Mouse (Mus musculus) intestine, embryonic 15.5 days (tissue): Measurements from ENCODE around the gene Fam172a. TPM values are rescaled to one million over a fixed set of nuclear protein-coding genes. Genes with fewer than 3 reads are reported as not detected.

Source experiments
- ATAC-seq: fragments of 200-750 bp; cut with Nextera tagmentation; 2 replicates; pipeline ENCODE4 v1.8.0; 2017; ENCODE audit warnings: moderate TSS enrichment, moderate library complexity
- H3K27ac ChIP-seq: fragments of 300-500 bp; sonication (generic); 2 replicates; pipeline ENCODE4 v1.5.1; 2015; ENCODE audit warnings: mild to moderate bottlenecking, inconsistent platforms
- H3K27me3 ChIP-seq: fragments of 300-500 bp; sonication (generic); replicated peaks from 2 replicates; pipeline ENCODE4 v1.6.1; 2015; ENCODE audit warnings: inconsistent platforms
- H3K36me3 ChIP-seq: fragments of 300-500 bp; sonication (generic); 2 replicates; pipeline ENCODE4 v1.6.1; 2015; ENCODE audit warnings: inconsistent platforms
- H3K4me1 ChIP-seq: fragments of 300-500 bp; sonication (generic); replicated peaks from 2 replicates; pipeline ENCODE4 v1.6.1; 2015; ENCODE audit warnings: inconsistent platforms
- H3K4me2 ChIP-seq: fragments of 300-500 bp; sonication (generic); replicated peaks from 2 replicates; pipeline ENCODE4 v1.6.1; 2015; ENCODE audit warnings: mild to moderate bottlenecking, inconsistent platforms
- H3K4me3 ChIP-seq: fragments of 300-500 bp; sonication (generic); replicated peaks from 2 replicates; pipeline ENCODE4 v1.5.1; 2015; ENCODE audit warnings: inconsistent platforms
- H3K9ac ChIP-seq: fragments of 300-500 bp; sonication (generic); 2 replicates; pipeline ENCODE4 v1.6.1; 2015; ENCODE audit warnings: inconsistent platforms
- H3K9me3 ChIP-seq: fragments of 300-500 bp; sonication (generic); 2 replicates; pipeline ENCODE4 v1.6.1; 2016; ENCODE audit warnings: inconsistent platforms
- WGBS: fragments of 180-500 bp; shearing (Covaris S2); methylation state at CpG from one replicate; pipeline ENCODE4 v1.1.7; 2015; 5-methylcytosine and 5-hydroxymethylcytosine counted together
- polyA plus RNA-seq: library from polyadenylated mRNA; unstranded; fragments of >200 nt; fragmentation: Nextera tagmentation; extraction: Ambion mirVana; gene quantifications from 2 replicates; pipeline ENCODE4 v1.2.1, GENCODE M21; 2015

Gene Fam172a
- polyA plus RNA-seq, 1 experiment from 2014 or later = 30.9 TPM

GRCm38 (mm10) chr13:77878120-77878519 lies 176.3 kb downstream of the Fam172a start:
- Histone ChIP-seq H3K27me3 (no peaks in the 10 kb centered on the region), H3K27ac (no peak overlapping the region), H3K36me3 (no peaks in the 10 kb centered on the region), H3K9ac (no peak overlapping the region), H3K4me1 (no peaks in the 10 kb centered on the region), H3K4me3 (no peak overlapping the region), H3K4me2 (no peak overlapping the region), H3K9me3 (no peaks in the 10 kb centered on the region)
- WGBS = 76% methylated on average over 4 of the region's 4 CpGs
- ATAC-seq = no peak

- no peak overlapping the region for H3K4me3 ChIP-seq
- H3K27ac ChIP-seq = no peak overlapping the region
- H3K36me3 ChIP-seq = no peaks in the 10 kb centered on the region
- H3K27me3 ChIP-seq = no peaks in the 10 kb centered on the region
- no peaks in the 10 kb centered on the region for H3K4me1 ChIP-seq
- H3K9me3 ChIP-seq = no peaks in the 10 kb centered on the region
- peak; percentile 62; the same call in 1 of the 2 replicates for ATAC-seq
- WGBS = 69% methylated on average over 3 of the region's 3 CpGs
- H3K9ac ChIP-seq = no peak overlapping the region
- H3K4me2 ChIP-seq = no peak overlapping the region
These were observed 176.7 kb downstream of the Fam172a start for GRCm38 (mm10) chr13:77878545-77878944.

- Histone ChIP-seq H3K4me1 (no peaks in the 10 kb centered on the region), H3K4me2 (no peak overlapping the region), H3K4me3 (no peak overlapping the region), H3K9ac (no peak overlapping the region), H3K9me3 (no peaks in the 10 kb centered on the region), H3K27ac (no peak overlapping the region), H3K36me3 (no peaks in the 10 kb centered on the region), H3K27me3 (no peaks in the 10 kb centered on the region)
- ATAC-seq = no peak
- 49% methylated on average over 2 of the region's 2 CpGs for WGBS
These were observed 195.8 kb downstream of the Fam172a start for GRCm38 (mm10) chr13:77897619-77898018.

- Histone ChIP-seq H3K36me3 (0 out of 2 replicates have a peak, but pooled peaks cover 2% of the 10 kb centered on the region), H3K4me3 (no peak overlapping the region), H3K27ac (no peak overlapping the region), H3K27me3 (no peaks in the 10 kb centered on the region), H3K4me1 (no peaks in the 10 kb centered on the region), H3K4me2 (no peak overlapping the region), H3K9me3 (no peaks in the 10 kb centered on the region), H3K9ac (no peak overlapping the region)
- 53% methylated on average over 6 of the region's 6 CpGs for WGBS
- no peak for ATAC-seq
These were observed 196.4 kb downstream of the Fam172a start for GRCm38 (mm10) chr13:77898066-77898796.

- Histone ChIP-seq H3K4me3 (no peak overlapping the region), H3K36me3 (0 out of 2 replicates have a peak, but pooled peaks cover 2% of the 10 kb centered on the region), H3K4me2 (no peak overlapping the region), H3K27me3 (no peaks in the 10 kb centered on the region), H3K4me1 (no peaks in the 10 kb centered on the region), H3K9ac (no peak overlapping the region), H3K27ac (no peak overlapping the region), H3K9me3 (no peaks in the 10 kb centered on the region)
- WGBS = 56% methylated on average over 1 of the region's 1 CpGs
- no peak for ATAC-seq
These were observed 197.9 kb downstream of the Fam172a start for GRCm38 (mm10) chr13:77899725-77900124.

- H3K4me3 ChIP-seq = no peak overlapping the region
- no peaks in the 10 kb centered on the region for H3K9me3 ChIP-seq
- H3K4me1 ChIP-seq = no peaks in the 10 kb centered on the region
- no peak overlapping the region for H3K9ac ChIP-seq
- H3K36me3 ChIP-seq = 0 out of 2 replicates have a peak, but pooled peaks cover 2% of the 10 kb centered on the region
- ATAC-seq = no peak
- H3K4me2 ChIP-seq = no peak overlapping the region
- no peak overlapping the region for H3K27ac ChIP-seq
- no peaks in the 10 kb centered on the region for H3K27me3 ChIP-seq
These were observed 199.0 kb downstream of the Fam172a start for GRCm38 (mm10) chr13:77900843-77901242.

GRCm38 (mm10) chr13:77909184-77909583 lies 207.4 kb downstream of the Fam172a start:
- Histone ChIP-seq H3K36me3 (no peaks in the 10 kb centered on the region), H3K27ac (no peak overlapping the region), H3K4me2 (no peak overlapping the region), H3K27me3 (no peaks in the 10 kb centered on the region), H3K4me3 (no peak overlapping the region), H3K9me3 (no peaks in the 10 kb centered on the region), H3K4me1 (no peaks in the 10 kb centered on the region), H3K9ac (no peak overlapping the region)
- 87% methylated on average over 2 of the region's 2 CpGs for whole genome bisulfite sequencing
- ATAC-seq = no peak

- Histone ChIP-seq H3K27me3 (no peaks in the 10 kb centered on the region), H3K27ac (no peak overlapping the region), H3K4me2 (no peak overlapping the region), H3K9ac (no peak overlapping the region), H3K4me3 (no peak overlapping the region), H3K36me3 (no peaks in the 10 kb centered on the region), H3K9me3 (no peaks in the 10 kb centered on the region), H3K4me1 (no peaks in the 10 kb centered on the region)
- no peak for ATAC-seq
- WGBS = 83% methylated on average over 2 of the region's 2 CpGs
These were observed 221.0 kb downstream of the Fam172a start for GRCm38 (mm10) chr13:77922834-77923233.

GRCm38 (mm10) chr13:77957611-77958010 lies 255.8 kb downstream of the Fam172a start:
- WGBS = 32% methylated on average over 1 of the region's 1 CpGs
- no peak for ATAC-seq
- Histone ChIP-seq H3K36me3 (no peaks in the 10 kb centered on the region), H3K4me3 (no peak overlapping the region), H3K27ac (no peak overlapping the region), H3K4me2 (no peak overlapping the region), H3K9me3 (no peaks in the 10 kb centered on the region), H3K9ac (no peak overlapping the region), H3K27me3 (no peaks in the 10 kb centered on the region), H3K4me1 (no peaks in the 10 kb centered on the region)

GRCm38 (mm10) chr13:77959493-77960272 lies 257.9 kb downstream of the Fam172a start:
- no peak overlapping the region for H3K4me2 ChIP-seq
- H3K4me3 ChIP-seq = no peak overlapping the region
- WGBS = 90% methylated on average over 4 of the region's 4 CpGs
- H3K36me3 ChIP-seq = no peaks in the 10 kb centered on the region
- ATAC-seq = no peak
- no peak overlapping the region for H3K27ac ChIP-seq
- no peaks in the 10 kb centered on the region for H3K9me3 ChIP-seq
- H3K9ac ChIP-seq = no peak overlapping the region
- H3K27me3 ChIP-seq = no peaks in the 10 kb centered on the region
- no peaks in the 10 kb centered on the region for H3K4me1 ChIP-seq

GRCm38 (mm10) chr13:77976248-77976647 lies 274.4 kb downstream of the Fam172a start:
- H3K27ac ChIP-seq = no peak overlapping the region
- H3K4me1 ChIP-seq = no peaks in the 10 kb centered on the region
- H3K27me3 ChIP-seq = no peaks in the 10 kb centered on the region
- no peak overlapping the region for H3K4me3 ChIP-seq
- ATAC-seq = no peak
- no peaks in the 10 kb centered on the region for H3K36me3 ChIP-seq
- WGBS = 51% methylated on average over 3 of the region's 3 CpGs
- H3K9me3 ChIP-seq = no peaks in the 10 kb centered on the region
- no peak overlapping the region for H3K4me2 ChIP-seq
- H3K9ac ChIP-seq = no peak overlapping the region

- Histone ChIP-seq H3K27me3 (no peaks in the 10 kb centered on the region), H3K4me3 (no peak overlapping the region), H3K9me3 (no peaks in the 10 kb centered on the region), H3K27ac (no peak overlapping the region), H3K9ac (no peak overlapping the region), H3K4me1 (no peaks in the 10 kb centered on the region), H3K36me3 (no peaks in the 10 kb centered on the region), H3K4me2 (no peak overlapping the region)
- 77% methylated on average over 1 of the region's 1 CpGs for WGBS
- ATAC-seq = peak; percentile 39; the same call in 1 of the 2 replicates
These were observed 275.3 kb downstream of the Fam172a start for GRCm38 (mm10) chr13:77977121-77977520.
